Mouse (Mus musculus): ENCODE data around the gene Rhcg.

The Rhcg gene

DNA sequence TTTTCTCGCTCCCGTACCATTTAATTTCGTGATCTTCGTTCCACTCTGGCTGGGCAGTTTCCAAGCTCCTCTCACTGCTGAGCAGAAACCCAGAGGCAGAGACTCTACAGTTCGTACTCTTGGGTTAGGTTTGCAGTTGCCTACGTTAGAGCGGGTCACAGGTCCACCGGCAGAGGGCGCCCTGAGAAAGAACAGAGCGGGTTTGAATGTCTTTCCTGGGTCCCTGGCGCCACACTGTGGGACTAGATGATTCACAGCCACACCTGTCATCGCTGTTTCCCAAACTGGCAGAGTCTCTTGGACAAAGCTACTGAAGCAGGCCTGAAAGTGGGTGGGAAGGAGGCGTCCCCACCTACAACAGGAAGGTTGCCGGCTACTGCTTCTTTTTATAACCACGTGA is 70.4 kb downstream of the Rhcg start:
- DNase-seq: peak; percentile 53 to 54

DNA sequence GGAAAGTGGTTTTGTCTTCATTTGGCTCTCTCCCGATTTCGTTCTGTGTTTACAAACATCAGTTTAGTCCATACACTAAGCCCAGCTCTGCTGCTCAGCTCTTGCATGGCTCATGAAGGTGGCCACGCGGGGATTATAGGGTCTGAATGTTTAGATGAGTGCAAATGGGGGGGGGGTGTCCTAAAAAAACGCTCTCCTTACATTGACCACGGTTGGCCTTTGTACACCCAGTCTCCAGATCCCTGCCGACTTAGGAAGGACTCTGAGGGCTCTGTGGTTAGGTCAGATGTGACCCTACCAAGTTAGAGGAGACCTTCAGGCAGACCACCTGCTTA is 72.4 kb downstream of the Rhcg start:
- no peak for DNase-seq

DNA sequence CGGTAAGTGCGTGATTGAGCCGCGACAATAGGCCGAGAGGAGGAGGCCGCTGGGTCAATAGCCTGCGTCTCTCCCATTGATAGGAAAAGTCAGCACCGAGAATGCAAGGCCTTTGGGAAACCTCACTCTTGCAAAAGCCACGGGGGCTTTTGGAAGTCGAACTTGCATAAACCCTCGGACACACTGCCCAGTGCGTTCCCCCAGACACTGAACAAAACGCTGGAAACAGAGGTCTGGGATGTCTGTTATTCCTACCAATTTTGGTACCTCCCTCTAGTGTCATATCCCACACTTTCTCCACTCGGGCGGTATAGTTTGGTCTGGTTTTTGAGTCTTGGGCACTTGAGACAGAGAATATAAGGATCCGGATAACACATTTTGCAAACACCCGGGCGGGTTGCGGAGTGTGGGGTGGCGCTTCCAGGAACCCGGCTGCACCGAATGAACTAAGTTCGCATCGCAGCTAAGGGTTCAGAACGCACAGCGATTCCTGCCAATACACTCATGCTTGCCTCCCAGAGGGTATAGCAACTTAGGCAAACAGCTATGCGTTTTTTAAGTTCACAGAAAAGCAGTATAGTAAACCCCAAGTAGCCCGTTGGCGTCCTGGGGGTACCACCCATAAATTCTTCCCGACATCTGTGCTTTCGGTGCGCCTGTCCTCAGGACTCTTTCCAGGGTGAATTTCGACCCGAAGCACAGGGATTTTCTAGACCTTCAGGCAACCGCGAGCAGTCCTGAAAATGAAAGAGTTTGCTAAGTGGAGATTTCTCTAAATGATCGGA is 73.0 kb downstream of the Rhcg start:
- no peak for DNase-seq

All from lung, adult 18-20 months (tissue).